Mouse (Mus musculus): ENCODE measurements around the gene Ncam1. TPM values are rescaled to one million over a fixed set of nuclear protein-coding genes. Genes with fewer than 3 reads are reported as not detected.

The Ncam1 gene
- total RNA-seq (2015; ENCODE audit: low replicate concordance) (8.1 and 13.0 TPM in 2 replicates), total RNA-seq (2017; ENCODE audit: low replicate concordance) (4.6 and 7.6 TPM in 2 replicates)

DNA sequence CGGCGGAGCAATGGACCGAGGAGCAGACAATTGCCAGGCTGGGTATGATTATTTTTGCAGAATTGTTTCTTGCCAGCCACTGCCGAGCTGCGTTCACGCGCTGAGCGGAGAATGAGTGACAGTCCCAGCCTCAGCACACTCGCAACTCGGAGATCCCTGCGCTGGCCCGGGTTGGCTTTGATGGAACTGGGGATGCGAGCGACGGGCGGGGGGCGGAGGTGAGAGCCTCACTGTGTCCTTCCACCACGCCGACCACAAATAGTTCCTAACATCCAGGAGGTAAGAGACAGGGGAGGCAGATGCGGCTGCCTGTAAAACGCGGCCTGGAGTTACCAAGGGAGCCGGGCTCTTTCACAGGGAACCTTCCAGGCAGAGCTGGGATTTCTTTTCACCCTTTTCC lies at the start of gene Ncam1:
TSS of gene Ncam1 (minus strand) at position 120 of the 400 bp plus-strand sequence.
- no peak for ATAC-seq (replicated peaks; ENCODE audit: low FRiP score, poor library complexity, severe bottlenecking)

DNA sequence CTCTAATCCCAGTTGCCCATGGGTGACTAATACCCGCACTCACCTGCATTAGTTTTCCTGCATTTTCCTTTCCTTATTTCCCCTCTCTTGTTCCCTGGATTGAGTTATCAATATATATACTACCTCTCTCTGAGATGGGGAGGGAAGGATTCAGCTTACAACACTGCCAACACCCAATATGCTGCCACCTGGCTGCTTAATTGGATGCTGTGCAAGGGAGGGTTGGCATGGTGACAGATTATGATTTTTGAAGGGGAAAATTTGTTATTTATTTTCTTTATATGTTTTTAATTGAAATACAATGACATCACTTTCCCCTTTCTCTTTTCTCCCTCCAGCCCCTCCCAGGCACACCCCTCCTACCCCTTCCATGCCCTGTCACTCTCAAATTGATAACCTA lies 35.3 kb upstream of the Ncam1 start:
- ATAC-seq (replicated peaks; ENCODE audit: low FRiP score, poor library complexity, severe bottlenecking), result no peak

DNA sequence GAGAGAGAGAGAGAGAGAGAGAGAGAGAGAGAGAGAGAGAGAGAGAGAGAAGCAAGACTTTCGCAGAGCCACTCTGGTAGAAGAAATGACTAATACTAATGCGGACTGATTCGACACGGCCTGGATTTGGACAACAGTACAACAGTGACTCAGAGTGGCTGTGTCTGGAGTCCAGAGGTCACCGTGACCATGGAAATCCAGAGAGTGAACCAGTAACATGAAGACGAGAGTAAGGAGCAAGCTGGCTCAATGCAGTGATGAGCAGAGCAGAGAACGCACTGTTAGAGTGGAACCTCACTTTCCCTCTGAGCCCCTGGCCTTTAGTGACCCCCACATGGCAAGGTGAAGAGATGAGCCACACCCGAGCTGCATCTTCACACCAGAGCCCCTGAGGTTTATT lies 28.9 kb upstream of the Ncam1 start:
- no peak for ATAC-seq (replicated peaks; ENCODE audit: low FRiP score, poor library complexity, severe bottlenecking)

DNA sequence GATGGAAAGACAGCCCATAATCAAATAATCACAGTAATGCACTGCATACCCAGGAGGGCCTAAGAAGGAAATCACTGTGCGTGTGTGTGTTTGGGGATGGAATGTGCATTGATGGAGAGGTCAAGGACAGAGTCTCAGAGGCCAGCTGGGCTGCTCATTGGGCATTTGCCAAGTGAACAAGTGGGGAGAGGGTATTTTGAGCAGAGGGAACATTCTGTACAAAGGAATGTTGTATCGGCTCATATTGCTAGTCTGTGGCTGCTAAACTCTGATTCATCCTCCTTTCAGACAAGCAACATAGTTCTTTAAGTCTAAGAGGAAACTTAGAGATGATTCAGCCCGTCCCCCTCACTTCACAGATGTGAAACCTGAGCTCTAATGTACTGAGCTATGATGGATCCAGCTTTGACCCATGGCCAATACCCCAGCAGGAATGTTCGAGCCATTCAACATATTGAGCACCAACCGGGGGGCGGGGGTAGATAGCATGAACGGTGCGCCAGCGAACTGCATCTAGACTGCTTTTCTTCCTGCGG lies 17.5 kb upstream of the Ncam1 start:
- no peak for ATAC-seq (replicated peaks; ENCODE audit: low FRiP score, poor library complexity, severe bottlenecking)

DNA sequence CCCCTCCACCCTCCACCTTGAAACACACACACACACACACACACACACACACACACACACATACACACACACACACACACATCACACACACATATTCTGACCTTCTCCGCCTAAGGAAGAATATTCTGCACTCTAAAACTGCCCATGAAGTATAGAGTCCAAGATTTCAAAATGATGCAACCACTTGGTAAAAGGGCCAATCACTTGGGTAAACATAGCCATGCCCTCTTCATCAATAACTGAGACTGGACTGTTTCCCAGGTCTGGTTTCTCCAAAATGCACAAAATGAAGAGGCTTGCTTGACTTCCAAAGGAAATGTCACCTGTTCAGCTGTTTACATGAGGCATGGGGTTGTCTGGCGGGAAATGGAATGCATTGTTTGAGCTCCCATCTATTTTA lies 15.7 kb upstream of the Ncam1 start:
- ATAC-seq (replicated peaks; ENCODE audit: low FRiP score, poor library complexity, severe bottlenecking), result no peak

DNA sequence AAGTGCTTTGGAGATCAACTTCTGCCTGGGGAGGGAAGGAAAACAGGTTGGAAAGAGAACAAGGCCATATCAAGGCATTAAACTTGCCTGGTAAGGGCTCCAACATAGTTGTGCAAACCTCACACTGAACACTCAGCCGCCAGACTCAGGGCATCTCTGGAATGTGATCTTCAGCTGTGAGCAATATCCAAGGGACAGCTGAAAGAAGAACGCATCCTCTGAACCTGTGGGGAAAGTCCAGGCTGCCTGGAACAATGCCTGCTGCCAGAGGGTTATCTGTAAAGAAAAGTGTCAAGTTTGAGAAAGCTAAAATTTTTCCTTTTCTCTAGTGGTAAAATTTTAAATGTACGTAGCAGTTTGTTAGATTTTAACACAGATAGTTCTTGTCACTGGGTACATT lies 4.5 kb upstream of the Ncam1 start:
- ATAC-seq (replicated peaks; ENCODE audit: low FRiP score, poor library complexity, severe bottlenecking), result no peak

DNA sequence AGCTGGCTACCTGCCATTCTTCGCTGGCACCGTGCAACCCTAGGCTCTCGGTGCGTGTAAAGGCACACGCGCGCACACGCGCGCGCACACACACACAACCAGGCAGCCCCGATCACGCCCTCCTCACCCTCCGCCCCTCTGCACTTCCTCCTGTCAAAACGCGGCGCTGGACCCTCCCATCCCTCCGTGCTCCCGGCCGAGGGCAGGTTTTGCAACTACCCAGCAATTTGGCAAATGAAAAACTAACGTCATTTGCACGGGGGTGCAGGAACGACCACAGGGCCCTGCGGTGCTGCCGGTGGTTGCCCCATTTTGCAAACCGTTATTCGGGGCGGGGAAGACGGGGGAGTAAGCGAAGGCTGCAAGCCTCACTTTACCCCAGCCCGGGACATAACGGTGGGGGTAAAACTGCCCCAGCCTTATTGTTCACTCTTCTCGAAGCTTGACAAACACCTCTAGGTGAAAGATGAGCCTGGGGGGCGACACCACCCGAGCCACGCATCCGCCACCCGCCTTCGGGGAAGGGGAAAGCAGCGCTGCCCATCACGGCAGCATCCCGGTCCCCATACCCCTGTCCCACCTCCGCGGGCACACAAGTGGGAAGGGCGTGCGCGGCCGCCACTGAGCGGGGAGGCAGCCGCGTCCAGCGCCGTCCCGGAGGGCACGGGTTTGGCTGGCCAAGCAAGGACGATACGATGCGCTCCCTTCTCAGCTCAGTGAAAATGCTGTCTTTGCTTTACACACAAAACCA lies 729 bp downstream of the Ncam1 start:
- no peak for ATAC-seq (replicated peaks; ENCODE audit: low FRiP score, poor library complexity, severe bottlenecking)

DNA sequence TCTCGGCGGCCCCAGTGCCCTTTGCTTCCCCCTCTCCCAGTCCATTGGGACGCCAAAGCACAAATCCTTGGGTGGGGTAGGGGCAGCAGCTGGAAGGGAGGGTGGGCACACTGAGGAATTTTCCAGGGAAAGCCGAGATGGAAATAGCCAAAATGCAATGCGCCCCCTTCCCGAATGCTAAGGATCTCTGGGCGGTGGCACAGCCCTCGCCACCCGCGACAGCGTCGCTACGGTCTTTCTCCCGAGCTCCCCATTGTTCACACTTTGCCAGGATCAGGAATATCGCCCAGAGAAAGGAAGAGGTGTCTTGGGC lies 1.3 kb downstream of the Ncam1 start:
- no peak for ATAC-seq (replicated peaks; ENCODE audit: low FRiP score, poor library complexity, severe bottlenecking)

DNA sequence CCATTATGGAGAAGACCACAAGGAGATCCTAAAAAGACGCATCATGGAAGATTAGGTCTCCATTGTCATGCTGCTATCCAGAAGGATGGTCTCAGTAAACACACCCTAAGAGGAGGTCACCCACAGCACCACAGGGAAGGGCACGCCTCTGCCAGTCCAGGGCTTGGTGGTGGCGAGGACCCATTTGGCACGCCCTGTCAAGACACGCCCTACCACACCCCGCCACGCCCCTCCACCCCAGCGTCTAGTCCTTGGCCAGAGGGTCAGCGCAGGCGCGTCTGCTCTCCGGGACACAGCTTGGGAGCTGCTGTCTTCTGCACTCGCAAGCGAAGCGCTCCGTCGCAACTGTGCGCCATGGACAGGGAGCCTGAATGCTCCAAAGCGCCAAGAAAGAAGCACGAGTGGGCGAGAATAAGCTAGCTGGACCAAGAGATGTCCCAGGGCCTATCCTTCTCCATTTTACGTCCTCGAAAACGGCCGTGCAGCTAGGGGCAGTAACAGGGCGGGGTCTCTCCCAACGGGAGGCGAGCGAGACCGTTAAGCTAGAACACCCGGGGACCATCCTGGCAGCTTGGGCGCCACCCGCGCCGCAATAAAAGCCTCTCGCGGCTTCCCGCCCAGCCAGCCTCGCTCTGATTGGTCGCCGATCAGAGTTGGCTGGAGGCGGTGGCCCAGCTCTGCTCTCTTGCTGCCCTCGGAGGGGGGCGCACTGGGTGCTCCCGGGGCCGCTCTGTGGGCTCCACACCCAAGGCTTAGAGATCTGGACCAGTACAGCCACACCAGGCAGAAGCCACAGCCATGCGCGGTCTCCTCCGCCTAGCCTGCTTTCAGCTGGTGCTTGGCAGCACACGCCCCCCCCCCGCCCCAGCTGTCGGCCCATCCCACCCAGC lies 1.9 kb downstream of the Ncam1 start:
- ATAC-seq (replicated peaks; ENCODE audit: low FRiP score, poor library complexity, severe bottlenecking), result no peak

DNA sequence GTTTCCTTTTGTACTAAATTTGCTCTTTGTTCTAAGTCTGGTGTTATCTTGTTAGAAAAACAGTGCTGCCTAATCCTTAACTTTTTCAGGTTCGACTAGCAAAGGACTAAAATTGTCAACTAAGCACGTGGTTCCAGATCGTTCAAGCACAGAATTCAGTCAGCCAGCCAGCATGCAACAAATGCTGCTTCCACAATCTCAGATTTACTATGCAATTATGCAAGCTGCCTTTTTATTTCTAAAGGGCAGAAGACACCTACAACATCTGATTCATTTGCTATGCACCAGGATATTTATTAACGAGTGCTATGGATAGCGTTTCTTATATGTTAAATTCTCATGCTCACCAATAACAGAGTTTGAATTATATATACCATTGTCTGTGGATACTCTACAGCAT lies 2.8 kb downstream of the Ncam1 start:
- no peak for ATAC-seq (replicated peaks; ENCODE audit: low FRiP score, poor library complexity, severe bottlenecking)

DNA sequence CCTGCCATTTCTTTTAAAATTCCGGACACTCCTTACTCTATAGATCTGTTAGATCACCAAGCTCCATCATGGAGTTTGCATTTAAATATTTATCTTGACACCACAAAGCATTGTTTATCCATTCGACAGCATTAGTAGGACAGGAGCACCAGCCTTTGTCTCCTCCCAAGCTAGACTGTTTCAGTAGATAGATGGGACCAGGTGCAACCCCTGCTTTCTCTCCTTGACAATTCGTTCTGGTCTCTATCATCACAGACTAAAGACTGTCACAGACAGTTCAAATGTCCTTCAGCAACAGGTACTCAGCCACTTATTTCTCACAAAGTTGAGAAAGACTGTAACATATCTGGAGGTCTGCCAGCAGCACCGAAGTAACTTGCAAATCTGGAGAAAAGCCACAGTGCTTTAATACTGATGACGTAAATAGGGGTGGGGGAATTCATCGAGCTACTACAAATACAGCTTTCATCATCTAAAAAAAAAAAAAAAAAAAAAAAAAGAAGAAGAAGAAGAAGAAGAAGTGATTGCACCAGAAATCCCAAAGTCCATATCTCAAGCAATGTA lies 4.7 kb downstream of the Ncam1 start:
- no peak for ATAC-seq (replicated peaks; ENCODE audit: low FRiP score, poor library complexity, severe bottlenecking)

DNA sequence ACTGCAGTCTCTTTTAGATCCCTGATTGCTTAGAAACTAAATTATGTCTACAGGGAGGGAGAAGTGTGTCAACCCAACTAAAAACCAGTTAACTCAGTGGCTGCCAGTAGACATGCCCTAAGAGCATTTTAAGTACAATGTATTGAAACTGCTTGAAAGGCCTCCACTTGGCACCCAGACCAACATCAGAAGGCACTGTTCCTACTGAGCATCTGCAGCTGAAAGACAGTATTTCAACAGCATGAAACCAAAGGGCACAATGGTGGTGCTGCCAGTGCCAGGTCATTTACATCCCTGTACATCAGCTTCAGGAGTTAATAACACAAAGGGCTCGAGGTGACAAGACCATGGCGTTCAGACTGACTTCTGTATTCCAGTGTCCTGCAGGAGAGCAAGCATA lies 5.5 kb downstream of the Ncam1 start:
- ATAC-seq (replicated peaks; ENCODE audit: low FRiP score, poor library complexity, severe bottlenecking), result no peak

DNA sequence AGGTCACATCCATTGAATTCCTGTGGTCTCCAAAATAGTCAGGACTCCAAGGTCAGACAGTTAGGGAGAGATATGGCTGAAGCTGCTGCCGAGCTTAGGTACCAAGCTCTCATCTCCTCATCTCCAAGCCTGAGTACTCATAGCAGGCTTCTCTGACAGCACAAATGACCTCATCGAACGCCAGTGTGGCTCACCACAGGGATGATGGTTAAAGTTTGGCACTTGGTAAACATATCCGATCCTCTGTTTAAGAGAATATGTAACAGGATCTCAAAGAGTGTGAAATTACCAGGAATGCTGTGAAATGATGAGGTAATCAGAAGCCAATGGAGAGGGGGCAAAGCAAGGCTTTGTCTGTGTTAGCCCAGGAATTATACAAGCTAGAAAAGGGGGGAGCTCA lies 6.1 kb downstream of the Ncam1 start:
- ATAC-seq (replicated peaks; ENCODE audit: low FRiP score, poor library complexity, severe bottlenecking), result no peak

DNA sequence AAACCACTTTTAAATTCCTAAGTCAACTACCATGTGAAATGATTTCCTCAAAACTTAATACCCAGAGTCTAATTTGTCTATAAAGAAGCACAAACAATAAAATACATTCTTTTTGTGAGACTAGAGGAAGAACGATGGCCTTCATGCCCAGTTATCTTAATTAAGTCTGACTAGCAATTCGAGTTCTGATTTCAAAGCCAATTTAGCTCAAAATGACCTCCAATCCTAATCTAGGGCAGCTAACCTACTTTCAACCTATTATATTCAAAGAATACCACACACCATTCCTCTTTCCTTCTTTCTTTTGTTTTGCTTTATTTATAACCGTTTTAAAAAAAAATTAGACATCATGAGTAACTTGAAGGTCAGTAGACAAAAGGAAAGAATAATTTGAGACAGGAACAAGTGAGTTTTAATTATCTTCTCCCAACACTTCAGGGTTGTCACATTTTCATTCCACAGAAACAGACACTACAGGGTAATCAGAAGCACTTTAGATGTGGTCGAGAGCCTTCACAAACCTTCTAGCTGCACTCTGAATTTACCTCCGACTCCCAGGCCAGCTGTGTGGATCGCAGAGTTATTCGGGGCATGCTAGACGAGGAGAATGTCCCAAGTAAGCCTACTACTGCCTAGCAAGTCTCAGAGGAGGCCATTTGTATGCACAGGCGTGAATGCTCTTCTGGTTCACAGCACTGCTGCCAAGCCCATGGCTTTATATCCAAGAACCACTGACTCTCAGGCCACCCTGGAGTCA lies 17.5 kb downstream of the Ncam1 start:
- ATAC-seq (replicated peaks; ENCODE audit: low FRiP score, poor library complexity, severe bottlenecking), result no peak

DNA sequence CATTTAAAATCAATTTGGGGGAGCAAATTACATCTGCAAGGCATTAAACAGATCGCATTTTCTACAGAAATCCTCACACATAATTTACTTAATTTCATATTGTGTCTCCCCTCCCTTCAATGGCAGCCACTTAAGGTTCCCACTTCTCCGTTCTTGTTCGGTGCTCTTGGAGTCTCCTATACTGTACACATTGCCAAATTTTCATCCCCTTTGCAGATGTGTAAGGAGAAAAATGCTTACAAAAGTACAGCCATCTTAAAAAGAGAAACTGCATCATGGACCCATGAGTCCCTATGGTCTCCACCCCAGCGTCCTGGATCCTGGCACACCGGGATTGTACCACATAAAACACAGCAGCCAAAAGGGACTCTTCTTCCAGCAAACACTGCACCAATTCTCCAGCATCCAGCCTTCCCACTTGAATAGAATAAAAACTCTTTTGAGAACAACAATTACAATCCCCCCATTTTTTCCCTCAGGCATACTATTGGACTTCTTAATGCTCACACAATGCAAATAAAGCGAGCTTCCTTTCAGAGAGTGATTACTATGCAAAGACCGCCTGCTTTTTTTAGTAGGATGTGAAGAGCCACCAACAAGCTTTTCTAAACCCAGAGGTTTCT lies 21.6 kb downstream of the Ncam1 start:
- ATAC-seq (replicated peaks; ENCODE audit: low FRiP score, poor library complexity, severe bottlenecking), result no peak

DNA sequence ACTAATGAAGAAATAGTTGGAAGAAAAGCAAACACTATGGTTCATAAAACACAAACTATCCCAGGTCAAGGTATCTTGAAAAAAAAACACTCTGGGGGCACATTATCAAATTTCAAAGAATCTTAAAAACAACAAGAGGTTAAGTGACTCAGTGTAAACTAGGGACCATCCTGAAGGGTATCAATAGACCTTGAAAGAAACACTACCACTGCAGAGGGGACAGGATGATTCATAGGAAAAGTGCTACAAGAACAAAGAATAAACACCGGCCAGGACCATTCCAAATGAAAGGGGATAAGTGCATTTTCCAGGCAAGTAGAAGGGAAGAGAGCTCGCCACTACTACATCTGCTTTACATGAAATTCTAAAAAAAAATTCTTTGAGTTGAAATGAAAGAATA lies 32.1 kb downstream of the Ncam1 start:
- no peak for ATAC-seq (replicated peaks; ENCODE audit: low FRiP score, poor library complexity, severe bottlenecking)

DNA sequence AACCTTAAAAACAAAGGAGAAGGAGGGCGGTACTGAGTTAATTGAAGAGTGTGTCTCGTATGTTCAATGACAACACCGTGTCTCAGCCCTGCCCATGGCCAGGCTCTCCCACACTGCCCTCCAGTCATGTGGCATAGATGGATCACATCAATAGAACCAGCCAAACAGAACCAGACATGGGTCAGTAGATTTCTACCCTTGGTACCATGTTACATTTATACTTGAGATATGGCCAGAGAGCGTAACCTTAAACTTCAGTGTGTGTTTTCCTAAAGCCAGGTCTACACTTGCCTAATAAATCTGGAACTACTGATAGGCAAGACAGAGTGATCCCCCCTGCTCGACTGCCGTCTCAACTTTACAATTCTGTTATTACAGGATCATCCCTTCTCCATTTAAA lies 38.2 kb downstream of the Ncam1 start:
- no peak for ATAC-seq (replicated peaks; ENCODE audit: low FRiP score, poor library complexity, severe bottlenecking)

DNA sequence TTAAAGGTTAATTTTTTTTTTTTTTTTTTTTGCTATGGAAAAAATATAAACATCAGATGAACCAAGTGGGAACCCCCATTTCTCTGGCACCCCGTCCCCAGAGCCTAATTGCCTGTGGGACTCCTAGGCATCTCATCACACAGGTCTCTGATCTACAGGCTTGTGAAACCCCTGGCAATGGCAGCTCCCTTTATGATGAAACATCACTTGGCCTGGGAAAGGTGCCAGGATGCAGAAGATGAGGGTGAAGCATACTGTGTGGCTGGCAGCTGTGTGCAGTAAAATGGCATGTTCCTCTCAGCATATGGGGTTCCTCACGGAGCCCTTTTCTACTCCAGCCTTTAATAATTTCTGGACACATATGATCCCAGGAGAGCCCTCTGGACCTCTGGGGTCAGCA lies 40.3 kb downstream of the Ncam1 start:
- no peak for ATAC-seq (replicated peaks; ENCODE audit: low FRiP score, poor library complexity, severe bottlenecking)

DNA sequence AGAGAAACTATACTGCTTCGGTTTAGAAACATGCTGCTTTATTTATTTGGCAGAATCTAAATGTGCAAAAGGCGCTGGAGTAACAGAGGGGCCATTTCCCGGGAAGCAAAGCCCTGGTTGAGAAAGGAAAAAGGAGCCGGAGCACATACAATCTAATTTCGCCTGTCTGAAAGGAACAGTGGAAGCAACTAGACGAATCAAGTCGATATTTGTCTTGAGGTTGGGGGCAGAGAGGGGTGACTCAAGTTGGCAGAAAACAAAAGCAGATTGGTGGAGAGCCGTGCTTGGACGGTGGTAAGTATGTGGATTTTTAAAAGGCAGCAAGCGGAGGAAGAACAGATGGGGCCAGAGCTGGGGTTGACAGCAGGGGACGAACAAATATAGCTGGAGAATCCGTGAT lies 40.7 kb downstream of the Ncam1 start:
- ATAC-seq (replicated peaks; ENCODE audit: low FRiP score, poor library complexity, severe bottlenecking), result no peak

DNA sequence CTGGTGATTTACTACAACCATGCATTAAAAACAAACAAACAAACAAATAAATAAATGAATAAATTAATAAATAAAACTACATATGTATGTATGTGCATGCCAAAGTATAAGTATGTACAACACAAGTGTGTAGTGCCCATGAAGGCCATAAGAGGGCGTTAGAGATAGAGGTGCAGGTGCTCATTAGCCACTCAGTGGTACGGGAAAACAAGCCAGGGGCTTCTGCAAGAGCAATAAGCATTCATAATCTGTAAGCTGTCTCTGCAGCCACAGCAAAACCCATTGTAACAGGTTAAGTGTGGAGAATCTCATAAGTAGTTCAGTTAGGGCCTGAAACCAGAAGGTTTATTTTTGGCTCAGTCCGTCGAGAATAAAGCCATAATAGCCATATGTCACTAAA lies 41.1 kb downstream of the Ncam1 start:
- no peak for ATAC-seq (replicated peaks; ENCODE audit: low FRiP score, poor library complexity, severe bottlenecking)
